Mouse (Mus musculus): ENCODE data around the gene Ranbp1. TPM values are rescaled to one million over a fixed set of nuclear protein-coding genes. Genes with fewer than 3 reads are reported as not detected.
"Not testable (repeated sequence)": the region's sequence is repeated elsewhere in the genome, so short reads cannot be mapped to it uniquely, and the experiment has no call there.

Ranbp1 gene
- polyA plus RNA-seq, 1 experiment, result 92.7 TPM

DNA sequence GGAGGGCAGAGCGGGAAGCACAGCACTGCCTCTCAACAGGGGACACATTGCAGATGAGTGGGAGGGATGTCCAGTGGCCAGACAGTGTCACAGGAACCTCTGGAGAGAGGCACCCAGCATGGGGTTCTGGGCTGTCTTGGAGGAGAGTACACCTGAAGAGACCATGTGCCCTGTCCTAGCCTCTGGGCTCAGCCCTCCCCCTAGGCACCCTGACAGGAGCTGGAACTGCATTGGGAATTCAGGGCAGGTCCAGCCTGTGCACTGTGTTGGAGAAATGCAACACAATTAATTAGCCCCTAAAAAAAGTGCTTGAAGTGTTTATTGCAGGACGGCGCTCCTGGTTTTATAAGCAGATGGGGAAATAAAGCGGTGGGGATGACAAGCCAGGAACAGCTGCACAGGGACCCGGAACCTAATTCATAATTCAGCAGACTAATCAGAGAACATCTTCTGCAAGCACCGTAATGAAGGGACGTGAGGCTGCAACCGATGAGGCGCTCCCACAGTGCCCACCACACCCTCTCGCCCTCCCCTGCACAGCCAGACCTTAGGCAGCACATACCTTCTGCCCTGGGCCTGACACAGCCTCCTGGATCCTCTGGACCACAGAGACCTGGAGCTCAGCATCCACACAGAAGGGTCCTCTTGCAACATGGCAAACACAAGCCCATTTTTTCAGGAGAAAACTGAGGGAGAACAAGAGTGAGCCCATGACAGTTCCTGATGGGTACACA is 50.0 kb downstream of the Ranbp1 start:
- Histone ChIP-seq H3K4me3 (ENCODE audit: insufficient read depth, low read depth, low read length) (no peak overlapping the region), H3K4me1 (ENCODE audit: control insufficient read depth, insufficient read depth, insufficient read length, low read length) (no peaks in the 10 kb centered on the region), H3K27ac (replicated peaks; ENCODE audit: low read depth, low read length) (no peak overlapping the region)

DNA sequence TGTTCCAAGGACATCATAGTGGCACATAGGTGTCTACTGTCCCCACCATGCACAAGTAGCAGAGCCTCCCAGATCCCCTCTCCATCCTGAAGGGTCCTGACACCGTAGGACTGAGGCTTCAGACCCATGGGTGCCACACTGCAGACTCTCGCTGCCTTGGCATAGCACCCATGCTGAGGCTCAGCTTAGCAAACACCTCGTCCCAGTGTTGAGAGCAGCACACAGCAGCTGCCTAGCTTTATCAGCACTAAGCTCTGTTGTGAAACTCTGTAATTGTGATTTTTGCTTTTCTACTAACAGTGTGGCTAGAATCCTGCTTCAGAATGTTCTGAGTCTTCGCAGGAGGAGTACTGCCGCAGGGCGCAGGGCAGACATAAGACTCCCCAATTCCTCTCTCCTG is 50.7 kb downstream of the Ranbp1 start:
- H3K4me3 ChIP-seq (ENCODE audit: insufficient read depth, low read depth, low read length), result no peak overlapping the region
- no peaks in the 10 kb centered on the region for H3K4me1 ChIP-seq (ENCODE audit: control insufficient read depth, insufficient read depth, insufficient read length, low read length)
- no peak overlapping the region for H3K27ac ChIP-seq (replicated peaks; ENCODE audit: low read depth, low read length)

DNA sequence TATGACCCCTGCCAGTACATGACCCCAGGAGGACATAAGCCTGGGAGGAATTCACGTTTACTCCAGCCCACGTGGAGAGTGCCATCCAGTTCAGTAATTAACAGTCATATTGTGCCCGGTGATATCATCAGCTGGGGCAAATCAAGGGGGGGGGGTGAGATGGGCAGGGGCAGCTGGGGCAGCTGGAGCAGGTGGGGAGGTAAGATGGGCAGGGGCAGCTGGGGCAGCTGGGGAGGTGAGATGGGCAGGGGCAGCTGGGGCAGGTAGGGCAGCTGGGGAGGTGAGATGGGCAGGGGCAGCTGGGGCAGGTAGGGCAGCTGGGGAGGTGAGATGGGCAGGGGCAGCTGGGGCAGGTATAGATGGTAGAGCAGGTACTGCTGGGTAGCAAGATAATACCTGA is 53.0 kb downstream of the Ranbp1 start:
- H3K27ac ChIP-seq (replicated peaks; ENCODE audit: low read depth, low read length); H3K4me1 ChIP-seq (ENCODE audit: control insufficient read depth, insufficient read depth, insufficient read length, low read length); H3K4me3 ChIP-seq (ENCODE audit: insufficient read depth, low read depth, low read length): not testable (repeated sequence)

DNA sequence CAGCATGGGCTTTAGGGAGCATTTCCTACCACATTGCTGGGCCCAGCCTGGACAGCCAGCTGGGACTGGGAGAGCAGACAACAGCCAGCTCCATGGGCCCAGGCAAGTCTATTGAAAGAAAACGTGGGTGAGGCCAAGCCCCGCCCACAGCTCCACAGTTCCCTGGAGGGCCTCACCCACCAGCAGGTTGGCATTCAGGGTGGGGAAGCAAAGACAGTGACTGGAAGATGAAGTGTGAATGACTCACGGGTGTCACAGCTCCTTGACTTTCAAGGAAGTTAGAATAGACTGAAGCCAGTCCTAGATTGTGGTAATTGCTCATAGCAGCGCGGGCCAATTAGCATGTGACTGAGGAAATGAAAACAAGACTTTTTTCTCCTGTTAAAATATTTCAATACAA is 53.5 kb downstream of the Ranbp1 start:
- H3K4me3 ChIP-seq (ENCODE audit: insufficient read depth, low read depth, low read length), result no peak overlapping the region
- no peak overlapping the region for H3K27ac ChIP-seq (replicated peaks; ENCODE audit: low read depth, low read length)
- no peaks in the 10 kb centered on the region for H3K4me1 ChIP-seq (ENCODE audit: control insufficient read depth, insufficient read depth, insufficient read length, low read length)

DNA sequence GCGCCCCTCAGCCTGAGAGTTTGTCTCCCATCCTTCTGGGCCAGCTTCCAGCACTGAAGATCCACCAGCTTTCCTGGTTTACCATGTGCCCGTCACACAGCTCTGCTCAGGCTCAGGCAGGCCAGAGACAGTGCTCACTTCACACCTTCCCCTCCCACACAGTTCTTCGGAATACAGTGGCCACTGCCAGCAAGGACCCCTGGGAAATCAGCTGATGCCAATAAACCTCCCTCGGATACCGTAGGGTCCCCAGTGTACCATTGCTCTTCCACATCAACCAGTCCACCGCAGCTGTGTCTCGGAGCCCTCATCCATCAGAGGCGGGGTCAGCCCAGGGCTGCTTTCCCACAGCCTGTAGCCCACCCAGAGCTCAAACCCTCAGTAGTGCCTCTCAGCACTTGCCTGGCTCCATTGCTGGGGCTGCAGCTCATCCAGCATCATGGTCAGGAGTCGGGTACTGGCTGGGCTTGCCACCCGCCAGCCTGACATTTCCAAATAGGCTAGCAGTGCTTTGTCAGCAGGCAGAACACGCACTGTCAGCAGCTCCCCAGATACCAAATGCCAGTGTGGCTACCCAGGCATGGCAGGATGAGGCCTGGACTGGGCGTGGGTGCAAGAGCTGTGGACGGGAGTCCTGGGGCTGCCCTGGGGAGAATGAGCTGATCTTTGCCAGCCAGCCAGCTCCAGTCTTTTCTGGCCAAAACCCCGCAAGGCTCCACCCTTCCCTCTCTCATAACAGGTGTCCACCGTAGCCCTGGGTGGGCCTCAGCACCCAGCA is 54.1 kb downstream of the Ranbp1 start:
- no peaks in the 10 kb centered on the region for H3K4me1 ChIP-seq (ENCODE audit: control insufficient read depth, insufficient read depth, insufficient read length, low read length)
- no peak overlapping the region for H3K27ac ChIP-seq (replicated peaks; ENCODE audit: low read depth, low read length)
- H3K4me3 ChIP-seq (ENCODE audit: insufficient read depth, low read depth, low read length), result no peak overlapping the region

DNA sequence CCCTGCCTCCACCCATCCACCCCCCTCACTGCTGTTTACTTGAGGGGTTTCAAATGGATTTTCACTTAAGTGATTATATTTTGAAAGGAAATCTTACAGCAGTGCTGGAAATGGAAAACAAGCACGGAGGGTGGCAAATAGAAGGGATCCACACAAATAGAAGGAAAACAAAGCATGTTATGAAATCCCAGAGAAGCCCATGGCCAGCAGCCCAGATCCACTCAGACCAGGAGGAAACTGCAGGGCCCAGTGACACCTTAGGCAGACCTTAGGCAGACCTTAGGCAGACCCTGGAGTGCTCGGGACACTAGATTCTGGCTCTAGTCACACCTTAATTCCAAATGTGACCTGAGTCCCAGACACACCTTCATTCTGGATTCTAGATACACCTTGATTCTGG is 57.5 kb downstream of the Ranbp1 start:
- H3K4me1 ChIP-seq (ENCODE audit: control insufficient read depth, insufficient read depth, insufficient read length, low read length), result no peaks in the 10 kb centered on the region
- no peak overlapping the region for H3K27ac ChIP-seq (replicated peaks; ENCODE audit: low read depth, low read length)
- H3K4me3 ChIP-seq (ENCODE audit: insufficient read depth, low read depth, low read length), result no peak overlapping the region

Other genes starting within 250 kb of the Ranbp1 start
- 125 and 134 TPM in 2 replicates for gene Dgcr6, start 195.9 kb downstream of the Ranbp1 start, polyA plus RNA-seq (2012; ENCODE audit: insufficient read depth, insufficient read length, missing spikeins)
- gene Prodh, start 158.5 kb downstream of the Ranbp1 start, polyA plus RNA-seq (2012; ENCODE audit: insufficient read depth, insufficient read length, missing spikeins), result 14.8 and 27.5 TPM in 2 replicates
- gene Rtn4r, start 121.1 kb downstream of the Ranbp1 start, polyA plus RNA-seq (2012; ENCODE audit: insufficient read depth, insufficient read length, missing spikeins), result not detected in 2 replicates
- not detected in 2 replicates for gene Ccdc188, start 30.9 kb downstream of the Ranbp1 start, polyA plus RNA-seq (2012; ENCODE audit: insufficient read depth, insufficient read length, missing spikeins)
- 4.9 and 5.1 TPM in 2 replicates for gene Zdhhc8, start 13.6 kb downstream of the Ranbp1 start, polyA plus RNA-seq (2012; ENCODE audit: insufficient read depth, insufficient read length, missing spikeins)
- gene Trmt2a, start 53 bp downstream of the Ranbp1 start, polyA plus RNA-seq (2012; ENCODE audit: insufficient read depth, insufficient read length, missing spikeins), result 18.1 and 23.3 TPM in 2 replicates
- not detected in 2 replicates for gene Gm49776, start 9.6 kb upstream of the Ranbp1 start, polyA plus RNA-seq (2012; ENCODE audit: insufficient read depth, insufficient read length, missing spikeins)
- gene Dgcr8, start 40.5 kb upstream of the Ranbp1 start, polyA plus RNA-seq (2012; ENCODE audit: insufficient read depth, insufficient read length, missing spikeins), result 4.8 and 4.9 TPM in 2 replicates
- 23.5 and 26.3 TPM in 2 replicates for gene Tango2, start 99.4 kb upstream of the Ranbp1 start, polyA plus RNA-seq (2012; ENCODE audit: insufficient read depth, insufficient read length, missing spikeins)
- 3.8 and 4.7 TPM in 2 replicates for gene Arvcf, start 99.5 kb upstream of the Ranbp1 start, polyA plus RNA-seq (2012; ENCODE audit: insufficient read depth, insufficient read length, missing spikeins)
- 77.6 and 92.5 TPM in 2 replicates for gene Txnrd2, start 177.7 kb upstream of the Ranbp1 start, polyA plus RNA-seq (2012; ENCODE audit: insufficient read depth, insufficient read length, missing spikeins)
- 452 and 497 TPM in 2 replicates for gene Comt, start 178.1 kb upstream of the Ranbp1 start, polyA plus RNA-seq (2012; ENCODE audit: insufficient read depth, insufficient read length, missing spikeins)
- gene Gnb1l, start 250.0 kb upstream of the Ranbp1 start, polyA plus RNA-seq (2012; ENCODE audit: insufficient read depth, insufficient read length, missing spikeins), result 4.3 and 6.1 TPM in 2 replicates

All from brown adipose tissue, adult 24 weeks (tissue).